Mouse (Mus musculus) spleen, adult 12 weeks (tissue): ENCODE measurements around the gene Gm3893.
"Not testable (repeated sequence)": the region's sequence is repeated elsewhere in the genome, so short reads cannot be mapped to it uniquely, and the experiment has no call there.

Source experiments
- DNase-seq: peaks from one replicate; pipeline ENCODE4 v3.0.0; 2022; ENCODE audit warnings: low spot score

The Gm3893 gene

GRCm38 (mm10) chr4:42090907-42091306 lies at the start of gene Gm3893:
TSS of gene Gm3893 (plus strand) at chr4:42091207.
- not testable (repeated sequence) for DNase-seq

GRCm38 (mm10) chr4:42114517-42114916 lies 23.5 kb downstream of the Gm3893 start, which contains the start of gene Gm13304:
TSS of gene Gm13304 (plus strand) at chr4:42114817.
- DNase-seq = not testable (repeated sequence)
